Mouse (Mus musculus) lung, embryonic 15.5 days (tissue): ENCODE measurements around the gene Aldh3b1. TPM values are rescaled to one million over a fixed set of nuclear protein-coding genes. Genes with fewer than 3 reads are reported as not detected.

ENCODE experiments used
- ATAC-seq: fragments of 200-750 bp; cut with Nextera tagmentation; 2 replicates; pipeline ENCODE4 v1.8.0; 2017; ENCODE audit warnings: moderate number of reproducible peaks, borderline replicate concordance; ENCODE audit not compliant: low FRiP score, low TSS enrichment; ENCODE audit errors: extremely low read depth
- H3K27ac ChIP-seq: fragments of 300-500 bp; sonication (generic); 2 replicates; pipeline ENCODE4 v1.5.1; 2015; ENCODE audit warnings: moderate library complexity, mild to moderate bottlenecking, inconsistent platforms
- H3K27me3 ChIP-seq: fragments of 300-500 bp; sonication (generic); 2 replicates; pipeline ENCODE4 v1.6.1; 2015; ENCODE audit warnings: inconsistent platforms
- H3K36me3 ChIP-seq: fragments of 300-500 bp; sonication (generic); 2 replicates; pipeline ENCODE4 v1.6.1; 2015; ENCODE audit warnings: inconsistent platforms
- H3K4me1 ChIP-seq: fragments of 300-500 bp; sonication (generic); 2 replicates; pipeline ENCODE4 v1.6.1; 2015; ENCODE audit warnings: inconsistent platforms
- H3K4me2 ChIP-seq: fragments of 300-500 bp; sonication (generic); 2 replicates; pipeline ENCODE4 v1.6.1; 2015; ENCODE audit warnings: inconsistent platforms, mild to moderate bottlenecking, moderate library complexity
- H3K4me3 ChIP-seq: fragments of 300-500 bp; sonication (generic); 2 replicates; pipeline ENCODE4 v1.5.1; 2015; ENCODE audit warnings: mild to moderate bottlenecking, inconsistent platforms
- H3K9ac ChIP-seq: fragments of 300-500 bp; sonication (generic); 2 replicates; pipeline ENCODE4 v1.6.1; 2015; ENCODE audit warnings: inconsistent platforms
- H3K9me3 ChIP-seq: fragments of 300-500 bp; sonication (generic); 2 replicates; pipeline ENCODE4 v1.6.1; 2016; ENCODE audit warnings: inconsistent platforms
- WGBS: fragments of 180-500 bp; shearing (Covaris S2); methylation state at CpG from one replicate; pipeline ENCODE4 v1.1.7; 2015; 5-methylcytosine and 5-hydroxymethylcytosine counted together
- polyA plus RNA-seq: library from polyadenylated mRNA; unstranded; fragments of >200 nt; fragmentation: Nextera tagmentation; extraction: Ambion mirVana; gene quantifications from 2 replicates; pipeline ENCODE4 v1.2.1, GENCODE M21; 2015

The Aldh3b1 gene
- polyA plus RNA-seq, 1 experiment from 2014 or later = 4.6 TPM

DNA sequence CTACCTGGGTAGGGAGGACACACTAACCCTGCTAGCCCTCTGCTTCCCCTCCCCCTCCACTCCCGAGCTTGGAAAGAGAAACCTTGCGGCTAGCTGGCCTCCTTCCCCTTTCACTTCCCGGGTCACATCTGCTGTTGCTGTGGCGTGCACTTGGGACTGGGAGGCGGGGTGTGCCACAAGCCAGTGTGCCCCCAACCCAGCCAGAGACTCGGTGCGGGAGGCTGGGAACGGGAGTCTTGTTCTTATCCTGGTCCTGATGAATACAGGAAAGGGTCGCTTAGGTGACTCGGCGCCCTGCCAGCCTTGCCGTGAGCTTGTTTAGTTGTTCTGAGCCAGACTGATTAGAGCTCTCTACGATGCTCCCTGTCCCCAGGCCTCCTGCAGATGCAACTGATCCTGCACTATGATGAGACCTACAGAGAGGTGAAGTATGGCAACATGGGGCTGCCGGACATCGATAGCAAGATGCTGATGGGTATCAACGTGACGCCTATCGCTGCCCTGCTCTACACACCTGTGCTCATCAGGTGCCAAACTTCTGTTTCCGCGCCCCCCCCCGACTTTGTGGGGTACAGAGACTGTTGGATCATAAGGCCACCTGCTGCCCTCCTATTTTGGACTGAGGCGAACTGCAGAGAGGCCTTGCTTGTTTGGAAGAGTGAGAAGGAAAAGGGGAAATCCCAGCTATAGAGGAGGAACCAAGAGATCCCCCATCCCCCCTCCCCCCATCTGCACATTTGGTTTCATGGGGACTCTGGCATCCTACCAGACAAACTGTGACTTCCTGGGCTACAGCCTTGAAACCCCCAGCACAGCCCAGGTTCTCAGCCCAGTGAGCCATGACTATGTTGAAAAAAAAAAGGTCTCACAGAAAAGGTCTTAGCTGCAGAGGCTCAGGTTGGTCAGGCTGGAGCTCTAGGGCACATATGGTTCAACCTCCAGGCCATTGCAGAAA lies 6.6 kb upstream of the Aldh3b1 start:
- H3K36me3 ChIP-seq = no peaks in the 10 kb centered on the region
- peak overlapping the region; percentile 38 for H3K9ac ChIP-seq
- no peaks in the 10 kb centered on the region for H3K27me3 ChIP-seq
- H3K4me3 ChIP-seq = peak overlapping the region; percentile 46
- H3K4me2 ChIP-seq = peak overlapping the region; percentile 69
- 5% methylated on average over 22 of the region's 22 CpGs for WGBS
- no peak overlapping the region for H3K27ac ChIP-seq
- peaks cover 15% of the 10 kb centered on the region for H3K4me1 ChIP-seq
- peak; percentile 13 for ATAC-seq
- H3K9me3 ChIP-seq = no peaks in the 10 kb centered on the region

DNA sequence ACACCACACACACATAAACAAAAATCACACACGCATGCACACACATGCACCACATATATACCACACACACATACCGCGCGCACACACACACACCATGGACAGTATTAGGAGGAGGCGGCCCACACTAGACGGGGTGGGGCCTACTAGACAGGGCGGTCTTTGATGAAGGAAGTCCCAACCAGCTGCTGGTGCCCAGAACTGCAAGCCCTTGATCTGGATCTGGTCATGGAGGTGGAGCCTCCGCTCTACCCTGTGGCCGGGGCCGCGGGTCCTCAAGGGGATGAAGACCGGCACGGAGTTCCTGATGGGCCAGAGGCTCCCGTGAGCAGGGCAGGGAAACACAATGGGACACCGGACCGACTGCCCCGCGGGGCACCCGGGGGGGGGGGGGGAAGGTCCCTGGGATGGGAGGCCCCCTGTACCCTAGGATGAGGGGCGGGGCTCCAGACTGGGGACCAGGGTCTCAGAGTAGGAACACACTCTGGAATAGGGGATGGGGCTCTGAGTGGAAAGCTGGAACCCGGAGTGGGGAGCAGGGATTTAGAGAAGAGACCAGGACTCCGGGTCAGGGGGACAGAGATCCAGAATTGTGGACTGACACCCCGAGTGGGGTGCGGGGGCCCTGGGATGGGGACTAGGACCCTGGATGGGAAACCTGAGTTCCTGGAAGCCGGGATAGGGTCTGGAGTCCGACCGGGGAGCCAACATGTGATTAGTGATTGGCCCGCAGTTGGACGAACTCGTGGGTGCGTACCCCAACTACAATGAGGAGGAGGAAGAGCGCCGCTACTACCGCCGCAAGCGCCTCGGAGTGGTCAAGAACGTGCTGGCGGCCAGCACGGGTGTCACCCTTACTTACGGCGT lies 5.7 kb upstream of the Aldh3b1 start, which contains the start of gene Unc93b1:
Gene Unc93b1 (plus strand): TSS at position 155 of the 864 bp plus-strand sequence.
- no peak within 1 kb of the TSS; the same call in 1 of the 2 replicates for H3K27ac ChIP-seq
- 6% methylated on average over 42 of the region's 42 CpGs for WGBS

DNA sequence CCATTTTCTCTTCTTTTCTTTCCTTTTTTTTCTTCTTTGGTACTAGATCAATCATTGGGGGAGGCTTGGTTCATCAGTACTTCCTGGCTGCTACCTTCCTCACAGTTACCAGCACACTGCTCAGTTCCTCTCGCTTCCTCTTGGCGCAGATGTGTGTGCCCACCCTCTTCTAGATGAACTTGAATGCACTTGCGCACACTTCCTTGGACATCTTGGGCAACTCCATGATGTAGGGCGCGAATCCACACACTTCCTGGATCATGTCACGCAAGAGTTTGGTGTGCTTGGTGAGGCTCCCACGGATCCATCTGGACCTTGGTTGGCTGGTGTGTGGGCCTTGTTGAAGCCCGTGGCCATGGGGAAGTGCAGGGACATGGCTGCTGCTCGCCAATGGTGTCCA lies 2.1 kb upstream of the Aldh3b1 start:
- ATAC-seq = no peak
- H3K9me3 ChIP-seq = no peaks in the 10 kb centered on the region
- 88% methylated on average over 9 of the region's 9 CpGs for WGBS
- H3K4me1 ChIP-seq = peaks cover 42% of the 10 kb centered on the region
- H3K4me2 ChIP-seq = no peak overlapping the region
- no peak overlapping the region for H3K27ac ChIP-seq
- H3K36me3 ChIP-seq = no peaks in the 10 kb centered on the region
- no peak overlapping the region for H3K9ac ChIP-seq
- H3K4me3 ChIP-seq = no peak overlapping the region
- no peaks in the 10 kb centered on the region for H3K27me3 ChIP-seq

More for the DNA sequence above, 5.7 kb upstream of the Aldh3b1 start, which contains the start of gene Unc93b1:
- H3K4me1 ChIP-seq = peaks cover 24% of the 10 kb centered on the region
- peak within 1 kb of the TSS; percentile 46 for H3K4me3 ChIP-seq
- peak within 1 kb of the TSS; percentile 69 for H3K4me2 ChIP-seq
- H3K9ac ChIP-seq = peak within 1 kb of the TSS; percentile 38
- ATAC-seq = peak; percentile 88
- H3K36me3 ChIP-seq = no peaks in the 10 kb centered on the region
- no peaks in the 10 kb centered on the region for H3K27me3 ChIP-seq
- no peaks in the 10 kb centered on the region for H3K9me3 ChIP-seq

DNA sequence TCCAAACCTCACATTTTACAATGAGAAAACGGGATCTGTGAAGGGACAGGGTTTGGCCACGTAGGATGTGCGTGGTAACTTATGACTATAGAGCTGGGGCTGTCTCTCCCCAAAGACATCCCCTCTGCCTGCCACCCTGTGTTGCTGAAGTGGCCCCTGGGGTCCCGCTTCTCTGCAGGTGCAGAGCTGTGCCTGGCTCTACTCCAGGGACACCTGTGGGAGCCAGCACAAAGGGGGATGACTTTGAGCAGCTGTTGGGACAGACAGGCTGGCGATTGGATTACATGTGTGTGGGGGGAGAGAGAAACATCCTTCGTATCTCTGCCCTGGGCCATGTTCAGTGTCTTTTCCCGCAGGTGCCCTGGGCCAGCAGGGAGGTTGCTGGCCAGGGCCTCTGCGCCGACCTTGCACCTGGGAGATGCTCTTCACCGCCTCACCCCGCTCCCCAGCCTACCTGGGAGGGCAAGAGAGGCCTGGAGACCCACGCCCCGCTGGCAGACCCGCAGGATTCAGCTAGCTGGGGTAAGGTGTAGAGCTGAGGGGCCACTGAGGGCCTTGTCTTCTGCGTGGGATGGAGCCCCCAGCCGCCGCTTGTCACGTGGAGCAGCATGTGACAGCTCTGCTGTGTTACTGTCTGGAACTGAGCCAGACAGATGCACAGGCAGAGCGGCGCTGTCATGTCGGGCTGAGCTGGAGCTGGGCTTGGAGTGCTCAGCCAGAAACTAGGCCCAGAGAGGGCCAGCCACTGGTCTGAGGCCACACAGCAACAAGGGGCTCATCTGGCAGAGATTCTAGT lies 852 bp upstream of the Aldh3b1 start:
- no peak for ATAC-seq
- Histone ChIP-seq H3K4me1 (peaks cover 44% of the 10 kb centered on the region), H3K27ac (peak overlapping the region; percentile 88), H3K9me3 (no peaks in the 10 kb centered on the region), H3K36me3 (no peaks in the 10 kb centered on the region), H3K4me3 (no peak overlapping the region), H3K4me2 (no peak overlapping the region; the same call in 1 of the 2 replicates), H3K27me3 (no peaks in the 10 kb centered on the region), H3K9ac (no peak overlapping the region)
- WGBS = 58% methylated on average over 21 of the region's 21 CpGs

DNA sequence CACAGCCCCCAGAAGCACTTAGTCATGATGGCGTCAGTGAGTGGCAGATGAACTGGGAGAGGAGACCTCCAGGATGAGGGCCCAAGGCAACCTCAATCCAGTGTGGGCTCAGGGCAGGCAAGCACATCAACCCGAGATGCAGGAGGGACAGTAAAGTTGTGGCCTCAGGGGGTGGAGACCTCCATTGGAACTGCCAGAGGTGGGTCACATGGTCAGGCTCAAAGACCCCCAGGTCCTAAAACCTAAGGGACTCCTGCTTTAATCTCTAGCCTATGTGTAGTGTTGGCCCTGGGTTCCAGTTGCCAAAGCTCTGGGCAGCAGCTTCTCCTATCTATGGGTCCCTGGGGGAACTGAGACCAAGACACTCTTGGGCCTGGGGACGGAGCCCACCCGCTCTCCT lies 829 bp downstream of the Aldh3b1 start:
- Histone ChIP-seq H3K9me3 (no peaks in the 10 kb centered on the region), H3K27me3 (no peaks in the 10 kb centered on the region), H3K4me3 (no peak overlapping the region), H3K4me1 (peaks cover 43% of the 10 kb centered on the region), H3K4me2 (peak overlapping the region; percentile 33; the same call in 1 of the 2 replicates), H3K9ac (no peak overlapping the region), H3K36me3 (no peaks in the 10 kb centered on the region), H3K27ac (peak overlapping the region; percentile 88)
- ATAC-seq = no peak
- WGBS = 71% methylated on average over 4 of the region's 4 CpGs

DNA sequence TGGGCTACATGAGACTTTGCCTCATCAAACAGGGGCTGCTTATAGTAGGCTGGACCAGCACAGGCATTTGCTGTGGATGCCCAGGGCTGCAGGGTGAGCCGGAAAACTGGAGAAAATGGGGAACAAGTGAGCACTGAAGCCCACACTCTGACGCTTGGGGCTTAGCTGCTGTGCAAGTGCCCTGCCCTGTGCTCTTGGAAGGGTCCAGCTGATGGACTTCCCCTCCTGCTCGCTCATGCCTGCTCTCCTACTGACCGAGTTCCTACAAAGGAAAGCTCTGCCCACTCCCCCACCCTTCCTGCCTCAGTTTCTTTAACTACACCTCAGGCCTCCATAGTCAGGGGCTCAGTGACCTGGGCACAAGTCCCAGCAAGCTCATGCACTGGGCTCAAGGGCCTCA lies 1.6 kb downstream of the Aldh3b1 start:
- H3K27ac ChIP-seq = no peak overlapping the region
- no peaks in the 10 kb centered on the region for H3K36me3 ChIP-seq
- H3K4me2 ChIP-seq = no peak overlapping the region
- peaks cover 51% of the 10 kb centered on the region for H3K4me1 ChIP-seq
- no peaks in the 10 kb centered on the region for H3K9me3 ChIP-seq
- no peak overlapping the region for H3K9ac ChIP-seq
- H3K27me3 ChIP-seq = no peaks in the 10 kb centered on the region
- no peak overlapping the region for H3K4me3 ChIP-seq
- no peak for ATAC-seq
- 82% methylated on average over 4 of the region's 4 CpGs for WGBS

DNA sequence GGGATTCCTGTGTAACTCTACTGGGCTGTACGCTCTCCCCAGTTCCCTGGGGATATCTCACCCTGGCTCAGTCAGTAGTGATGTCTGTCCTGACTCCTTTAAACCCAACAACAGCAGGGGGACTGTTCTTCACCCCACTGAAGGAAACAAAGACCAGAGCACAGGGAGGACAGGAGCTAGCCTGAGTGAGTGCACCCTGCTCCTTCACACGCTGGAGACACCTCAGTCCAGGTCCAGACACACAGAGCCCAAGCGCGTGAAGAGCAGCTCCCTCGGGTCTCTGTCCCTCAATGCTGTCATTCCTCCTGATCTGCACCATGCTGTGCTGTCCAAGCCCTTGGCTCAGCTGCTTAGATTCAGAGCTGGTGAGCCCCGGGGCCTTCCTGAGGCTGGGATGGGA lies 2.9 kb downstream of the Aldh3b1 start:
- Histone ChIP-seq H3K27me3 (no peaks in the 10 kb centered on the region), H3K9me3 (no peaks in the 10 kb centered on the region), H3K4me3 (no peak overlapping the region), H3K4me1 (peaks cover 55% of the 10 kb centered on the region), H3K36me3 (no peaks in the 10 kb centered on the region), H3K4me2 (no peak overlapping the region), H3K27ac (no peak overlapping the region), H3K9ac (no peak overlapping the region)
- no peak for ATAC-seq
- WGBS = 71% methylated on average over 6 of the region's 6 CpGs

DNA sequence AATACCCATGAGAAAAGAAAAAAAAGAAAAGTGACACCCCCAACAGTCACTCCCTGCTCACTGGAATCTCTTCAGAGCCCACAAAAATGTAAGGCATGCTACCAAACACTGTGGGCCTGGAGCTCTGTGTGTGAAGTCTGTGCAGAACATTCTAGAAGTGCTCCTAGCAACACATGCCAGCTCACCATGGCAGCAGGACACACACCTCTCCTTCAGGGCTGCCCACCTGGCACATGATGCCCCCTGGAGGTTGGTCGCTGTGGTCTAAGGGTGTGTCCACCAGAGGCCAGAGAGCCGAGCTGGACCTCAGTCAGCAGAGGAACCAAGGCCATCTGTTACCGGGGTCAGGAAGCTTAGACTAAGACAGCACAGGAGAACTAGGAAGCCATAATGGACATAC lies 3.3 kb downstream of the Aldh3b1 start:
- H3K9me3 ChIP-seq = no peaks in the 10 kb centered on the region
- H3K4me2 ChIP-seq = no peak overlapping the region
- ATAC-seq = no peak
- no peaks in the 10 kb centered on the region for H3K27me3 ChIP-seq
- peaks cover 54% of the 10 kb centered on the region for H3K4me1 ChIP-seq
- H3K27ac ChIP-seq = no peak overlapping the region
- WGBS = 51% methylated on average over 3 of the region's 3 CpGs
- H3K9ac ChIP-seq = no peak overlapping the region
- H3K4me3 ChIP-seq = no peak overlapping the region
- H3K36me3 ChIP-seq = no peaks in the 10 kb centered on the region

DNA sequence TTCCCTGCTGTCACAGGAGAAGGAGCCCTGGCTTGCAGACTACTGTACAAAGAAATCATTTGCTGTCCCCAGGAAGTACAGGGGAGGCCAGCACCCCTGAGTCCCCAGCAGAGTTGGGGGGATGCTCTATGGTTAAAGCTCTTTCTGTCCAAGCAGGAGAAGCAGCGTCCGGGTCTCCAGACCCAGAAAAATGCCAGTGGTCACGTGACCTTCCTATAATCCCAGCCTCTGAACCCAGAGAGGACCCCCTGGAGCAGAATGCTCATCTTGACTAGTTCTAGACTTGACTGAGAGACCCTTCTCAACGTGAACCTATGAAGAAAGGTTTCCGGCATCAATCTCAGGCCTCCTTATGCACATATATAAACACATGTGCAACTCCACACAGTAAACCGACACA lies 3.7 kb downstream of the Aldh3b1 start:
- Histone ChIP-seq H3K27me3 (no peaks in the 10 kb centered on the region), H3K9ac (no peak overlapping the region), H3K4me2 (no peak overlapping the region), H3K36me3 (no peaks in the 10 kb centered on the region), H3K9me3 (no peaks in the 10 kb centered on the region), H3K4me3 (no peak overlapping the region), H3K27ac (no peak overlapping the region), H3K4me1 (peaks cover 50% of the 10 kb centered on the region)
- WGBS = 66% methylated on average over 6 of the region's 6 CpGs
- ATAC-seq = no peak

DNA sequence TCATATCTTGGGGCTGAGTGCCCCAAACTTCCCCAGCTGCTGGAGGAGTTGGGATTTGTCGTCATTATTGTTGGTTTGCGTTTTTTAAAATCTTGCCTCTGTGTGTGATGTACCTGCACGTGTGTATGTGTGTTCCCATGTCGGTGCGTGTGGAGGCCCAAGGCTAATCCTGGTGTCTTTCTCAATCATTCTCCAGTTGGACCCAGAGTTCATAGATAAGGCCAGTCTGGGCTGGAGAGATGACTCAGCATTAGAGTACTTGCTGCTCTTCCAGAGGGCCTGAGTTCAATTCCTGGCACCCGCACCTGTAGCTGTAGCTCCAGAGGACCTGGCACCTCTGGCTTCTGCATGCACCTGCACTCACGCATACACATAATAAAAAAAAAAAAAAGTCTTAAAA lies 4.7 kb downstream of the Aldh3b1 start:
- Histone ChIP-seq H3K27ac (no peak overlapping the region), H3K9ac (no peak overlapping the region), H3K4me1 (peaks cover 40% of the 10 kb centered on the region), H3K36me3 (no peaks in the 10 kb centered on the region), H3K27me3 (no peaks in the 10 kb centered on the region), H3K4me3 (no peak overlapping the region), H3K4me2 (no peak overlapping the region), H3K9me3 (no peaks in the 10 kb centered on the region)
- 95% methylated on average over 7 of the region's 7 CpGs for WGBS
- ATAC-seq = no peak

DNA sequence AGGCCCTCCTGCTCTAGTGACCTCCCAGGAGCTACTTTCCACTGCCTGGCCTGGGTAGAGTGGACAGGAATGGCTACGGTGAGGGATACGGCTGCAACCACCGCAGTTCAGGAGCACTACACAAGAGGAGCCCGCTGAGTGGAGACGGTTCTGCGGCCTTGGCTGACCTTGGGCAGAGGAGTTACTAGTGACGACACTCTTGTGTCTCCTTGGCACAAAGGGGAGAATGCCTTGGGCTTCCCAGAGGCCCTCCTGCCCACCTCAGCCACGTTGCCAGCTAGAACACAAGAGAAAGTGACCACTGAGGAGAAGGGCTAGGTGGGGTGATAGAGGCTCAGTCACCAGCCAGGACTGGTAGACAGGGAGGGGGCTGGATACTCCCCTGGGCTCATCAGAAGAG lies 5.4 kb downstream of the Aldh3b1 start:
- no peak overlapping the region for H3K9ac ChIP-seq
- H3K36me3 ChIP-seq = no peaks in the 10 kb centered on the region
- no peak overlapping the region for H3K4me3 ChIP-seq
- peaks cover 33% of the 10 kb centered on the region for H3K4me1 ChIP-seq
- no peak overlapping the region for H3K4me2 ChIP-seq
- 74% methylated on average over 8 of the region's 8 CpGs for WGBS
- no peaks in the 10 kb centered on the region for H3K9me3 ChIP-seq
- ATAC-seq = no peak
- no peaks in the 10 kb centered on the region for H3K27me3 ChIP-seq
- H3K27ac ChIP-seq = peak overlapping the region; percentile 38
